Mouse (Mus musculus): ENCODE results near the gene Kif5c. TPM values are rescaled to one million over a fixed set of nuclear protein-coding genes. Genes with fewer than 3 reads are reported as not detected.
A peak's percentile ranks its signal among the peaks of the same experiment; 100 is the strongest.

Kif5c gene
- polyA plus RNA-seq, 1 experiment from 2014 or later = 7.1 TPM

- H3K4me3 ChIP-seq (ENCODE audit: inconsistent target) = no peak overlapping the region
- no peaks in the 10 kb centered on the region for H3K79me2 ChIP-seq (ENCODE audit: inconsistent target)
- no peaks in the 10 kb centered on the region for H3K36me3 ChIP-seq (ENCODE audit: inconsistent target)
- 69% methylated on average over 4 of the region's 5 CpGs for WGBS (ENCODE audit: missing documents)
- no peak overlapping the region for H3K27ac ChIP-seq
Observed at GRCm38 (mm10) chr2:49730183-49730582, 111.1 kb downstream of the Kif5c start.

GRCm38 (mm10) chr2:49732745-49733655, 113.9 kb downstream of the Kif5c start:
- no peaks in the 10 kb centered on the region for H3K79me2 ChIP-seq (ENCODE audit: inconsistent target)
- no peaks in the 10 kb centered on the region for H3K36me3 ChIP-seq (ENCODE audit: inconsistent target)
- 53% methylated on average over 11 of the region's 11 CpGs for WGBS (ENCODE audit: missing documents)
- H3K4me3 ChIP-seq (ENCODE audit: inconsistent target) = peak overlapping the region; percentile 5; the same call in 1 of the 2 replicates
- H3K27ac ChIP-seq = peak overlapping the region; percentile 46

DNA sequence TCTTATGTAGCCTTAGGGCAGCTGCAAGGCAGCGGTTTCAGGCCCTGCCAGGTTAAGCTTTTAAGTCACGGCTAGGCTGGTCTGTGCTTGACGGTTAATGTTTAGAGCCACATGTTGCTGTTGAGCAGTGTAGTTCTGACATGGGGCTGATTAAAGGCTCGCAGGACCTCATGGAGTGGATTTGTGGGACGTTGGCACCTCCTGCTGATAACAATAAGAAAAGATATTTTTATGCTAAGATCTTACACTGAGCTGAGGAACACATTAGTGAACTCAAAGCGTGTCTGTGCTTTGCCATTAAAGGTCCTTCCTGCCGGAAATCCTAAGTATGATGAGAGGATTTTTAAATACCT, 114.5 kb downstream of the Kif5c start:
- Histone ChIP-seq H3K79me2 (ENCODE audit: inconsistent target) (no peaks in the 10 kb centered on the region), H3K27ac (peak overlapping the region; percentile 46), H3K36me3 (ENCODE audit: inconsistent target) (no peaks in the 10 kb centered on the region), H3K4me3 (ENCODE audit: inconsistent target) (peak overlapping the region; percentile 5; the same call in 1 of the 2 replicates)
- 21% methylated on average over 7 of the region's 7 CpGs for WGBS (ENCODE audit: missing documents)

- H3K36me3 ChIP-seq (ENCODE audit: inconsistent target) = no peaks in the 10 kb centered on the region
- 47% methylated on average over 7 of the region's 7 CpGs for WGBS (ENCODE audit: missing documents)
- no peaks in the 10 kb centered on the region for H3K79me2 ChIP-seq (ENCODE audit: inconsistent target)
- no peak overlapping the region; the same call in 1 of the 2 replicates for H3K4me3 ChIP-seq (ENCODE audit: inconsistent target)
- peak overlapping the region; percentile 46 for H3K27ac ChIP-seq
Observed at GRCm38 (mm10) chr2:49734013-49734780, 115.1 kb downstream of the Kif5c start.

DNA sequence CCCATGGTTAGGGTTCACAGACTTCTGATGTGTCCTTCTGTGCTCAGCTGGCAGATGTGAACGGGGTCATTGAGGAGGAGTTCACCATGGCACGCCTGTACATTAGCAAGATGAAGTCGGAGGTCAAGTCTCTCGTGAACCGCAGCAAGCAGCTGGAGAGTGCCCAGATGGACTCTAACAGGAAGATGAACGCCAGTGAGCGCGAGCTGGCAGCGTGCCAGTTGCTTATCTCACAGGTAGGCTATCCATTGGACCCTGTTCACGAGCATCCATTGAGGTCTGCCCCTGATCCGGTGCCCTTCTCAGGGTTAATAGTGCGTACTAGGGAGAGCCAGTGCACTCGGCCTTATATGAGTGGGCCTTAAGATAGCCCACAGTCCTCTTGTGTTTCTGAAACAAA, 116.3 kb downstream of the Kif5c start:
- no peaks in the 10 kb centered on the region for H3K79me2 ChIP-seq (ENCODE audit: inconsistent target)
- no peak overlapping the region for H3K27ac ChIP-seq
- 85% methylated on average over 11 of the region's 13 CpGs for WGBS (ENCODE audit: missing documents)
- H3K4me3 ChIP-seq (ENCODE audit: inconsistent target) = no peak overlapping the region
- no peaks in the 10 kb centered on the region for H3K36me3 ChIP-seq (ENCODE audit: inconsistent target)

DNA sequence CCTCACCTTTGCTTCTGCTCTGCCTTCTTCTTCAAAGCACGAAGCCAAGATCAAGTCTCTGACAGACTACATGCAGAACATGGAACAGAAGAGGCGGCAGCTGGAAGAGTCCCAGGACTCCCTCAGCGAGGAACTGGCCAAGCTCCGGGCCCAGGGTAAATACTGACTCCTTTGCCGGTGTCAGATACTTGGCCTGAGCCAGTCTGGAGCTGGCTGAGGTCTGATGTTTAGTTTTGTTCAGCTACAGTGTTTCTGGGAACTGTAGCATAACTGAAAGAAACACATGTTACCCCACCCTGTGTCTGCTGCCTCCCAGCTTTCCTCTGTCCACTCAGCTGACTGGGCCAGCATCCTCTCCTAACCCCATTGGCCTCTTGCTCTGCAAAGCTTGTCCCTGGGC, 119.9 kb downstream of the Kif5c start:
- 93% methylated on average over 5 of the region's 5 CpGs for WGBS (ENCODE audit: missing documents)
- H3K36me3 ChIP-seq (ENCODE audit: inconsistent target) = no peaks in the 10 kb centered on the region
- no peak overlapping the region for H3K27ac ChIP-seq
- H3K4me3 ChIP-seq (ENCODE audit: inconsistent target) = no peak overlapping the region
- H3K79me2 ChIP-seq (ENCODE audit: inconsistent target) = no peaks in the 10 kb centered on the region

DNA sequence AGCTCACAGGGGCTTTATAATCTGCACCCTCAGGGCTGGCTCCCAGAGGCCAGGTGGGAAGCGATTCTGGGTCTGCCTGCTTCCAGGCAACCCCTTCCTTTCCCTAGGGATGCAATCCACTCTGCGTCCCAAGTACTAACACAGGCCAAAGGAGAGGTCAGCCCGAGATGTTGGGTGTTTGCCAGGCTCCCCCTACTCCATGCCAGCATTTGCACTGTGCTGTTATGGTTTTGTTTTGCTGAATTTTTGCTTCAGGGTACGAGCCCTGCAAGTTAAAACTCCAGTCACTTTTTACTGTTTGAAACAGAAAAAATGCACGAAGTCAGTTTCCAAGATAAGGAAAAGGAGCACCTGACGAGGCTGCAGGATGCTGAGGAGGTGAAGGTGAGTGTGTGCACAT, 121.9 kb downstream of the Kif5c start:
- H3K36me3 ChIP-seq (ENCODE audit: inconsistent target) = no peaks in the 10 kb centered on the region
- no peak overlapping the region for H3K27ac ChIP-seq
- peaks cover 14% of the 10 kb centered on the region for H3K79me2 ChIP-seq (ENCODE audit: inconsistent target)
- no peak overlapping the region for H3K4me3 ChIP-seq (ENCODE audit: inconsistent target)
- 92% methylated on average over 6 of the region's 6 CpGs for WGBS (ENCODE audit: missing documents)

DNA sequence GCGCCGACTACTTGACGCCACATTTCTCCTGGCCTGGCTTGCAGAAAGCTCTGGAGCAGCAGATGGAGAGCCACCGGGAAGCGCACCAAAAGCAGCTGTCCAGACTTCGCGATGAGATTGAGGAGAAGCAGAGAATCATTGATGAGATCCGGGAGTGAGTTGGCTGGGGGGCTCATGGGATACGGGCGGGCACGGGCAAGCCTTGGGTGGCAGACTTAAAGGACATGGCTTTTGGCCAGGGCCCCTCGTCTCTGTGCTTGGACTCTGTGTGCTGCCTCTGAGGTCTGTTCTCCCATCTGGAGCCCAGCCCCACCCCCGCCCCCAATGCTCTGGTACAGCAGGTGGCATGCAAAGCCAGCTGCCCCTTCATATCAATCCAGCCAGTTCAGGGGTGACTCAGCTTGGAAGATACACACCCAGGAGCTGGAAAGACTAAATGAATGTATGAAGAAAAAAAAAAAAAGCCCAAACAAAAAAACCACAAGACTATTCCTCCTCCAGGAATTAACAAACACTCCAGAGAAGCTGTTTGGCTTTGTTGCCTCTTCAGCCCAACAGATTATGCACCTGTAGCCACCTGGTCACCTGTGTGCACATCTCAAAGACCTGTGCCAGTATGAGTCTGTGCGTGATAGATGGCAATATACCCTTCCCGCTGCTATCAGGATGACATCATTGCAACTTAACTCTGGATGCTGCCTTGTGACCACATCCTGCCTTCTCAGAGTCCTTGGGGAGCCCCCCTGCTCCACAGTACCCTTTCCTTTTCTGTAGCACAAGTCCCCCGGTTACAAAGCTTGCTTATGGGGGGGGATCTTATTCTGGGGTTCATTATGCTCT, 123.0 kb downstream of the Kif5c start:
- Histone ChIP-seq H3K79me2 (ENCODE audit: inconsistent target) (peaks cover 25% of the 10 kb centered on the region), H3K36me3 (ENCODE audit: inconsistent target) (no peaks in the 10 kb centered on the region), H3K4me3 (ENCODE audit: inconsistent target) (no peak overlapping the region), H3K27ac (peak overlapping the region; percentile 99)
- WGBS (ENCODE audit: missing documents) = 77% methylated on average over 15 of the region's 16 CpGs

GRCm38 (mm10) chr2:49742919-49743318, 123.8 kb downstream of the Kif5c start:
- H3K79me2 ChIP-seq (ENCODE audit: inconsistent target) = peaks cover 33% of the 10 kb centered on the region
- H3K27ac ChIP-seq = peak overlapping the region; percentile 99
- H3K4me3 ChIP-seq (ENCODE audit: inconsistent target) = no peak overlapping the region
- no peaks in the 10 kb centered on the region for H3K36me3 ChIP-seq (ENCODE audit: inconsistent target)
- 76% methylated on average over 4 of the region's 4 CpGs for WGBS (ENCODE audit: missing documents)

DNA sequence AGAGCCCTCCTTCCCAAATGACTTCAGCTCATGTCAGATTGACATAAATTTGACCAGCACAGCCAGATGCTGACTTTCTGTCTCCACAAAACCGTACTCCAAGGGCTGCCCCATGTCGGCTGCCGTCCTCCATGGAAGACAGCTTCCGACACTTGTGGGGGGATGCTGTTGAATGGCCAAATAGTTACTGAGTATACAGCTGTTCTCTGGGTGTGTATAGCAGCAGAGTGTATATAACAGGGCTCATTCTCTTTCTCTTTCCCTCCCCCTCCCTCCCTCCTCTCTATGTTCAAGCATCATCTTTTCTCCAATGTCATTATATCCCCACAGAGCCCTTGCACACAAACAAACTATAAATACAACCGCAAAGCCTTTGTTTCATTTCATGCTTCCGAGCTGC, 124.7 kb downstream of the Kif5c start:
- Histone ChIP-seq H3K36me3 (ENCODE audit: inconsistent target) (no peaks in the 10 kb centered on the region), H3K4me3 (ENCODE audit: inconsistent target) (peak overlapping the region; percentile 41), H3K79me2 (ENCODE audit: inconsistent target) (peaks cover 38% of the 10 kb centered on the region), H3K27ac (peak overlapping the region; percentile 99)
- WGBS (ENCODE audit: missing documents) = 42% methylated on average over 6 of the region's 6 CpGs

GRCm38 (mm10) chr2:49744251-49745093, 125.4 kb downstream of the Kif5c start:
- H3K4me3 ChIP-seq (ENCODE audit: inconsistent target) = peak overlapping the region; percentile 41
- WGBS (ENCODE audit: missing documents) = 33% methylated on average over 11 of the region's 11 CpGs

DNA sequence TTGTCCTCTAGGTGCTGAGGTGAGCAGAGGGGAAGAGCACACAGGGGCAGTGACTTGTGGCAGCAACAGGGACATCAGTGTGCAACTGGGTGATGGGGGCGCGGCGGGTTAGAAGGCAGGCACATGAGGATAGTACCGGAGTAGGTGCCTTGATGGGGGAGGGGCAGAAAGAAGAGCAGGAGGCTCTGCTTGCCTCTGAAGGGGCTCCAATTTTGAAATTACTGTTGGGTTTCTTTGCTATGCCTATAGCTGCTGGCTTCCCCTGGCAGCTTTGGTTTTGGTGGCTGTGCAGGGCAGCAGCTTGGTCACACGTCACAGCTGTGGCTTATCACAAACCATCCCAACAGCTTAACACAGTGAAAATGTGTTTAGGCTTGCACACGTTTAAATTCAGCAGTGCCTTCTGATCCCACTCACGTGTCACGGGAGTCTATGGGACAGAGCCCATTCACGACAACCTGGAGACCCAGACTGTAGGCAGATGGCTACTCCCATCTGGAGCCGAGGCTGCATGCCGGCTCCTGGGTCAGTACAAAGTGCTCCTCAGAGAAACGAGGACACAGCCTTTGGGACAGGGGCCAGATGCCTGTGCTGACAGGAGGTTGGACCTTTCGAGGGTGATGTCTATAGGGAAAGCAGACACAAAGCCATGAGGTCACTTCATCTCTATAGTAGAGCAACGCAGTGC, 126.1 kb downstream of the Kif5c start:
- Histone ChIP-seq H3K4me3 (ENCODE audit: inconsistent target) (peak overlapping the region; percentile 41), H3K27ac (peak overlapping the region; percentile 99), H3K79me2 (ENCODE audit: inconsistent target) (peaks cover 38% of the 10 kb centered on the region), H3K36me3 (ENCODE audit: inconsistent target) (no peaks in the 10 kb centered on the region)
- 93% methylated on average over 14 of the region's 14 CpGs for WGBS (ENCODE audit: missing documents)

More at GRCm38 (mm10) chr2:49744251-49745093, 125.4 kb downstream of the Kif5c start:
- Histone ChIP-seq H3K27ac (peak overlapping the region; percentile 99), H3K79me2 (ENCODE audit: inconsistent target) (peaks cover 38% of the 10 kb centered on the region), H3K36me3 (ENCODE audit: inconsistent target) (no peaks in the 10 kb centered on the region)

GRCm38 (mm10) chr2:49746947-49747346, 127.8 kb downstream of the Kif5c start:
- peaks cover 3% of the 10 kb centered on the region; the same call in 1 of the 2 replicates for H3K36me3 ChIP-seq (ENCODE audit: inconsistent target)
- peaks cover 47% of the 10 kb centered on the region for H3K79me2 ChIP-seq (ENCODE audit: inconsistent target)
- H3K27ac ChIP-seq = no peak overlapping the region
- H3K4me3 ChIP-seq (ENCODE audit: inconsistent target) = no peak overlapping the region
- 86% methylated on average over 7 of the region's 7 CpGs for WGBS (ENCODE audit: missing documents)
